Comparison of ENCODE assay signal across 15 mouse cellular contexts in the genomic region with DNA sequence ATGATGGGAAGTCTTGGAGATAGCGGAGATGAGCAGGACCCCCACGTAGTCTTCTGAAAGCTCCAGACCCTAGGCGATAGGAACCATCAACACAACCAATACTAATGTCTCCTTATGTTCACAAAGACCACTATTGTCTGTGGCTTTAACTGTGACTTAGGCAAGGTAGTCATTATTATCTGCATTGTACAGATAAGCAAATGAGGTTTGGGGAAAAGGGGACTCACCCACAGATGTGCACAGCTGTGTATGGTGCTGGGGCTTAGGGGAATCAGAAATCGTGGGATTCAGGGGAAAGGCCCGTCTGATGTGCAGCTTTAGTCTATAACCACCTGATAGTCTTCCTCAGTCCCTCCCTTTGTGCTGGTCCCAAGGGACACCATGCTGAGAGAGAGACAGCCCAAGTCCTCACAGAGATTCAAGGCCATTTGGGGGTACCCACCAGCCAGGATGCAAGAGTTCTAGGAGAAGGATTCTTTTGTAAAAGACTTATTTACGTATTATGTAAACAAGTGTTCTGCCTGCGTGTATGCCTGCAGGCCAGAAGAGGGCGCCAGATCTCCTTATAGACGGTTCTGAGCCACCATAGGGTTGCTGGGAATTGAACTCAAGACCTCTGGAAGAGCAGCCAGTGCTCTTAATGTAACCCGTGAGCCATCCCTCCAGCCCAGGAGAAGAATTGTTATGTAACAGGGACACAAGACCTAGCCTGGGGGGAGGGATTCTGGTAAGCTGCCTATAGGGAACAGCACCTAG. TPM values are rescaled to one million over a fixed set of nuclear protein-coding genes. Genes with fewer than 3 reads are reported as not detected.
DNase-seq lines count a peak whose midpoint lies in the region; ATAC-seq and TF ChIP-seq lines count a peak whose summit lies in the region.
"Had no signal": no experiment of that assay in that cellular context is flagged by ENCODE, and none has a peak within 500 bp of the region (broad histone marks: within the 10 kb centered on the region; RNA-seq: fewer than 3 reads in every experiment).

No protein-coding gene starts in this region.

- TF ChIP-seq EP300 in heart, postnatal 0 days (IDR thresholded peaks at IDR 0.05; ENCODE audit: low read depth): no peak

- H3K4me2 ChIP-seq in heart, postnatal 0 days (ENCODE audit: low read depth, low read length): no peak overlapping the region
- H3K4me2 ChIP-seq in kidney, embryonic 14.5 days (replicated peaks; ENCODE audit: low read depth, low read length): no peak overlapping the region
- H3K4me2 ChIP-seq: embryonic facial prominence, embryonic 15.5 days; forebrain, embryonic 15.5 days; heart, embryonic 15.5 days had no signal

- WGBS in heart, postnatal 0 days: 74% methylated on average over 10 of the region's 10 CpGs
- 74% methylated on average over 10 of the region's 10 CpGs for whole genome bisulfite sequencing in spleen, adult 2 months
- 73% methylated on average over 10 of the region's 10 CpGs for WGBS in bone marrow, adult 2 months
- 65% methylated on average over 10 of the region's 10 CpGs for WGBS in small intestine, adult 2 months
- 88% methylated on average over 10 of the region's 10 CpGs for WGBS in kidney, embryonic 14.5 days

- no peak overlapping the region for H3K4me3 ChIP-seq in heart, postnatal 0 days (ENCODE audit: low read depth, low read length)
- H3K4me3 ChIP-seq in spleen, adult 2 months (ENCODE audit: extremely low read depth, insufficient read depth, insufficient read length): no peak overlapping the region
- no peak overlapping the region for H3K4me3 ChIP-seq in bone marrow, adult 2 months (replicated peaks; ENCODE audit: control insufficient read depth, low read depth, low read length)
- H3K4me3 ChIP-seq in small intestine, adult 2 months (ENCODE audit: low read depth, low read length): no peak overlapping the region
- H3K4me3 ChIP-seq in kidney, embryonic 14.5 days (ENCODE audit: low read length): no peak overlapping the region
- H3K4me3 ChIP-seq: embryonic facial prominence, embryonic 15.5 days; forebrain, embryonic 15.5 days; heart, embryonic 15.5 days; megakaryocyte, embryonic 14.5 days; myocyte had no signal

- DNase-seq in heart, postnatal 0 days (ENCODE audit: low spot score): no peak
- no peak for DNase-seq in heart, postnatal 25 days (ENCODE audit: low spot score)
- DNase-seq in spleen, adult 2 months (ENCODE audit: low read depth in 1 of 2, low spot score in 2 of 2): no peak
- no peak for DNase-seq in spleen, postnatal 14 days (ENCODE audit: low spot score in 2 of 2)
- DNase-seq: gastrocnemius, postnatal 36 days had no signal

- peaks cover 29% of the 10 kb centered on the region for H3K36me3 ChIP-seq in heart, postnatal 0 days (replicated peaks; ENCODE audit: control insufficient read depth, insufficient read depth, low read length)
- H3K36me3 ChIP-seq in spleen, adult 2 months (ENCODE audit: control insufficient read depth, insufficient read depth, low read length): no peaks in the 10 kb centered on the region
- H3K36me3 ChIP-seq in small intestine, adult 2 months (ENCODE audit: control insufficient read depth, insufficient read depth, low read length): peaks cover 6% of the 10 kb centered on the region; the same call in 1 of the 2 replicates
- H3K36me3 ChIP-seq in kidney, embryonic 14.5 days (ENCODE audit: control insufficient read depth, insufficient read depth, low read length): peaks cover 61% of the 10 kb centered on the region

- intact Hi-C loops in heart, postnatal 25 days (cut with DNase I): no loop called here

- TF ChIP-seq CTCF in heart, postnatal 0 days (IDR thresholded peaks at IDR 0.05; ENCODE audit: low read depth): peak; percentile 36
- peak; percentile 21; the same call in 1 of the 2 replicates for TF ChIP-seq CTCF in spleen, adult 2 months (IDR thresholded peaks at IDR 0.05; ENCODE audit: extremely low read depth, insufficient read depth, insufficient read length, insufficient replicate concordance)
- TF ChIP-seq CTCF in bone marrow, adult 2 months (IDR thresholded peaks at IDR 0.05; ENCODE audit: control insufficient read depth, insufficient read depth, low read length): peak; percentile 54
- peak; percentile 61; the same call in 1 of the 2 replicates for TF ChIP-seq CTCF in small intestine, adult 2 months (IDR thresholded peaks at IDR 0.05; ENCODE audit: extremely low read depth, insufficient read length, insufficient replicate concordance, low read depth, low read length)

- TF ChIP-seq POLR2A in spleen, adult 2 months (IDR thresholded peaks at IDR 0.05; ENCODE audit: low read depth, low read length): no peak
- no peak for TF ChIP-seq POLR2A in bone marrow, adult 2 months (IDR thresholded peaks at IDR 0.05; ENCODE audit: borderline replicate concordance, control insufficient read depth, low read depth, low read length)
- TF ChIP-seq POLR2A in small intestine, adult 2 months (IDR thresholded peaks at IDR 0.05; ENCODE audit: low read depth, low read length): no peak

- peaks cover 7% of the 10 kb centered on the region; the same call in 1 of the 2 replicates for H3K27me3 ChIP-seq in heart, postnatal 0 days (ENCODE audit: control insufficient read depth, insufficient read depth, low read length)
- no peaks in the 10 kb centered on the region for H3K27me3 ChIP-seq in spleen, adult 2 months (ENCODE audit: control insufficient read depth, insufficient read depth, low read length)
- peaks cover 9% of the 10 kb centered on the region; the same call in 1 of the 2 replicates for H3K27me3 ChIP-seq in small intestine, adult 2 months (ENCODE audit: control insufficient read depth, insufficient read depth, low read length)
- H3K27me3 ChIP-seq in kidney, embryonic 14.5 days (ENCODE audit: control insufficient read depth, insufficient read depth, low read length): no peaks in the 10 kb centered on the region; the same call in 1 of the 2 replicates
- H3K27me3 ChIP-seq: embryonic facial prominence, embryonic 15.5 days; forebrain, embryonic 15.5 days; megakaryocyte, embryonic 14.5 days had no signal

- no peak overlapping the region for H3K27ac ChIP-seq in heart, postnatal 0 days (ENCODE audit: low read depth)
- H3K27ac ChIP-seq in spleen, adult 2 months (ENCODE audit: insufficient read depth, low read length): no peak overlapping the region
- no peak overlapping the region for H3K27ac ChIP-seq in bone marrow, adult 2 months (ENCODE audit: control insufficient read depth, insufficient read depth, low read depth, low read length, poor library complexity)
- no peak overlapping the region for H3K27ac ChIP-seq in small intestine, adult 2 months (ENCODE audit: insufficient read depth, low read depth, low read length)
- H3K27ac ChIP-seq in kidney, embryonic 14.5 days (ENCODE audit: low read depth, low read length): no peak overlapping the region
- H3K27ac ChIP-seq: embryonic facial prominence, embryonic 15.5 days; forebrain, embryonic 15.5 days; heart, embryonic 15.5 days had no signal

- no peaks in the 10 kb centered on the region for H3K9me3 ChIP-seq in heart, postnatal 0 days (replicated peaks; ENCODE audit: control insufficient read depth, low read length)
- no peaks in the 10 kb centered on the region for H3K9me3 ChIP-seq in kidney, embryonic 14.5 days (ENCODE audit: control insufficient read depth, low read length)
- H3K9me3 ChIP-seq: embryonic facial prominence, embryonic 15.5 days; forebrain, embryonic 15.5 days; heart, embryonic 15.5 days; megakaryocyte, embryonic 14.5 days had no signal

- H3K9ac ChIP-seq in heart, postnatal 0 days (replicated peaks; ENCODE audit: low read depth, low read length): no peak overlapping the region
- H3K9ac ChIP-seq in kidney, embryonic 14.5 days (ENCODE audit: low read depth, low read length): no peak overlapping the region
- H3K9ac ChIP-seq: embryonic facial prominence, embryonic 15.5 days; forebrain, embryonic 15.5 days; heart, embryonic 15.5 days had no signal

- ATAC-seq in heart, postnatal 0 days (ENCODE audit: insufficient read depth, low read depth): no peak
- no peak for ATAC-seq in kidney, embryonic 14.5 days (ENCODE audit: low FRiP score, low TSS enrichment)
- ATAC-seq in inflammation-experienced regulatory T-cells, adult 6 months: no peak
- ATAC-seq: activated CD4-positive, CD25-positive, alpha-beta regulatory T cell, adult 4 months; forebrain, embryonic 15.5 days had no signal

- H3K4me1 ChIP-seq in heart, postnatal 0 days (ENCODE audit: control insufficient read depth, insufficient read depth): no peaks in the 10 kb centered on the region
- H3K4me1 ChIP-seq in spleen, adult 2 months (ENCODE audit: control insufficient read depth, insufficient read depth, insufficient read length): no peaks in the 10 kb centered on the region
- H3K4me1 ChIP-seq in bone marrow, adult 2 months (ENCODE audit: control insufficient read depth, insufficient read depth, low read length): no peaks in the 10 kb centered on the region
- H3K4me1 ChIP-seq in small intestine, adult 2 months (ENCODE audit: control insufficient read depth, insufficient read depth, insufficient read length, low read length): no peaks in the 10 kb centered on the region
- peaks cover 27% of the 10 kb centered on the region for H3K4me1 ChIP-seq in kidney, embryonic 14.5 days (ENCODE audit: control insufficient read depth, insufficient read depth, low read length)
- H3K4me1 ChIP-seq: embryonic facial prominence, embryonic 15.5 days had no signal

RNA-seq across cellular contexts. Expression of a gene that starts 12.7 kb away (rescaled TPM):
- 6.2 and 9.5 TPM in 2 replicates for total RNA-seq in heart, postnatal 0 days (2014; rRNA removed; ENCODE audit: low replicate concordance)
- 4.6 and 4.8 TPM in 2 replicates for polyA plus RNA-seq in heart, postnatal 0 days (2015; fragmentation: Nextera tagmentation; extraction: Ambion mirVana)
- total RNA-seq in heart, postnatal 25 days (2021): 1 to 10 TPM; 1.2 to 1.5 TPM
- 19.3 and 23.7 TPM in 2 replicates for polyA plus RNA-seq in spleen, adult 2 months (2012; rRNA removed)
- 54.0 and 80.3 TPM in 2 replicates for polyA plus RNA-seq in bone marrow, adult 2 months (2011; ENCODE audit: insufficient read depth, insufficient read length, low replicate concordance, missing spikeins)
- 3.3 and 7.2 TPM in 2 replicates for polyA plus RNA-seq in small intestine, adult 2 months (2012; rRNA removed)
- polyA plus RNA-seq in kidney, embryonic 14.5 days (2014; fragmentation: Nextera tagmentation; extraction: Ambion mirVana): 14.7 and 18.3 TPM in 2 replicates
- polyA plus RNA-seq in inflammation-experienced regulatory T-cells, adult 6 months (2017; shearing (Covaris generic)): under 1 TPM; 0.18 to 0.61 (median 0.46) TPM

RNA-seq across cellular contexts. Expression of a gene that starts 18.7 kb away (rescaled TPM):
- total RNA-seq in heart, postnatal 0 days (2014; rRNA removed; ENCODE audit: low replicate concordance): 121 and 168 TPM in 2 replicates
- 179 and 186 TPM in 2 replicates for polyA plus RNA-seq in heart, postnatal 0 days (2015; fragmentation: Nextera tagmentation; extraction: Ambion mirVana)
- 100 to 1,000 TPM; 377 to 397 TPM for total RNA-seq in heart, postnatal 25 days (2021)
- 12.6 and 13.8 TPM in 2 replicates for polyA plus RNA-seq in spleen, adult 2 months (2012; rRNA removed)
- 3.2 and 8.1 TPM in 2 replicates for polyA plus RNA-seq in bone marrow, adult 2 months (2011; ENCODE audit: insufficient read depth, insufficient read length, low replicate concordance, missing spikeins)
- 67.7 and 167 TPM in 2 replicates for polyA plus RNA-seq in small intestine, adult 2 months (2012; rRNA removed)
- 30.0 and 46.5 TPM in 2 replicates for polyA plus RNA-seq in kidney, embryonic 14.5 days (2014; fragmentation: Nextera tagmentation; extraction: Ambion mirVana)
- 1 to 10 TPM; 2.4 to 9.2 (median 8.2) TPM for polyA plus RNA-seq in inflammation-experienced regulatory T-cells, adult 6 months (2017; shearing (Covaris generic))

RNA-seq across cellular contexts. Expression of a gene that starts 31.6 kb away (rescaled TPM):
- 27.6 and 38.6 TPM in 2 replicates for total RNA-seq in heart, postnatal 0 days (2014; rRNA removed; ENCODE audit: low replicate concordance)
- 4.5 and 4.7 TPM in 2 replicates for polyA plus RNA-seq in heart, postnatal 0 days (2015; fragmentation: Nextera tagmentation; extraction: Ambion mirVana)
- total RNA-seq in heart, postnatal 25 days (2021): 10 to 100 TPM; 45.5 to 52.6 TPM
- polyA plus RNA-seq in spleen, adult 2 months (2012; rRNA removed): 51.9 and 54.5 TPM in 2 replicates
- 68.1 and 73.2 TPM in 2 replicates for polyA plus RNA-seq in bone marrow, adult 2 months (2011; ENCODE audit: insufficient read depth, insufficient read length, low replicate concordance, missing spikeins)
- 17.0 and 29.4 TPM in 2 replicates for polyA plus RNA-seq in small intestine, adult 2 months (2012; rRNA removed)
- 12.0 and 14.6 TPM in 2 replicates for polyA plus RNA-seq in kidney, embryonic 14.5 days (2014; fragmentation: Nextera tagmentation; extraction: Ambion mirVana)
- polyA plus RNA-seq in inflammation-experienced regulatory T-cells, adult 6 months (2017; shearing (Covaris generic)): 10 to 100 TPM; 19.1 to 24.8 (median 24.8) TPM

RNA-seq across cellular contexts. Expression of a gene that starts 46.3 kb away (rescaled TPM):
- 47.5 and 313 TPM in 2 replicates for total RNA-seq in heart, postnatal 0 days (2014; rRNA removed; ENCODE audit: low replicate concordance)
- polyA plus RNA-seq in heart, postnatal 0 days (2015; fragmentation: Nextera tagmentation; extraction: Ambion mirVana): 62.2 and 62.4 TPM in 2 replicates
- 100 to 1,000 TPM; 142 to 163 TPM for total RNA-seq in heart, postnatal 25 days (2021)
- 0.85 and 1.5 TPM in 2 replicates for polyA plus RNA-seq in spleen, adult 2 months (2012; rRNA removed)
- not detected in 2 replicates for polyA plus RNA-seq in bone marrow, adult 2 months (2011; ENCODE audit: insufficient read depth, insufficient read length, low replicate concordance, missing spikeins)
- polyA plus RNA-seq in small intestine, adult 2 months (2012; rRNA removed): 1.7 and 3.7 TPM in 2 replicates
- 0.24 TPM in 1 of 2 replicates, not detected in the other for polyA plus RNA-seq in kidney, embryonic 14.5 days (2014; fragmentation: Nextera tagmentation; extraction: Ambion mirVana)
- not detected for polyA plus RNA-seq in inflammation-experienced regulatory T-cells, adult 6 months (2017; shearing (Covaris generic))
- polyA plus RNA-seq: forebrain, embryonic 15.5 days had no signal

RNA-seq across cellular contexts. Expression of a gene that starts 54.2 kb away (rescaled TPM):
- total RNA-seq in heart, postnatal 0 days (2014; rRNA removed; ENCODE audit: low replicate concordance): 12.2 and 47.8 TPM in 2 replicates
- 6.6 and 7.2 TPM in 2 replicates for polyA plus RNA-seq in heart, postnatal 0 days (2015; fragmentation: Nextera tagmentation; extraction: Ambion mirVana)
- total RNA-seq in heart, postnatal 25 days (2021): 10 to 100 TPM; 10.8 to 11.7 TPM
- polyA plus RNA-seq in spleen, adult 2 months (2012; rRNA removed): 12.7 and 13.9 TPM in 2 replicates
- polyA plus RNA-seq in bone marrow, adult 2 months (2011; ENCODE audit: insufficient read depth, insufficient read length, low replicate concordance, missing spikeins): 0.27 and 2.1 TPM in 2 replicates
- 91.0 and 156 TPM in 2 replicates for polyA plus RNA-seq in small intestine, adult 2 months (2012; rRNA removed)
- polyA plus RNA-seq in kidney, embryonic 14.5 days (2014; fragmentation: Nextera tagmentation; extraction: Ambion mirVana): 13.9 and 20.9 TPM in 2 replicates
- 1 to 10 TPM in 2 of 3 experiments, under 1 TPM in 1; 0.93 to 2.2 (median 1.0) TPM for polyA plus RNA-seq in inflammation-experienced regulatory T-cells, adult 6 months (2017; shearing (Covaris generic))
